Mouse (Mus musculus): Measurements from ENCODE around the gene Blm. TPM values are rescaled to one million over a fixed set of nuclear protein-coding genes. Genes with fewer than 3 reads are reported as not detected.

Blm gene
- polyA plus RNA-seq, 1 experiment from 2014 or later: 23.3 TPM

DNA sequence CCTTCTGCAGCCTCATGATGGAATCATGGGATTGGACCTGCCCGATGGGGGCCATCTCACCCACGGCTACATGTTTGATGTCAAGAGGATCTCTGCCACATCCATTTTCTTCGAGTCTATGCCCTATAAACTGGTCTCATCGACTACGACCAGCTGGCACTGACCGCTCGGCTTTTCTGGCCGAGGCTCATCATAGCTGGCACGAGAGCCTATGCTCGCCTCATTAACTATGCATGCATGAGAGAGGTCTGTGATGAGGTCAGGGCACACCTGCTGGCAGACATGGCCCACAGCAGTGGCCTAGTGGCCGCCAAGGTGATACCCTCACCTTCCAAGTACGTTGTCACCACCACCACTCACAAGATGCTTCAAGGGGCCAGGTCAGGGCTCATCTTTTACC is 105.3 kb downstream of the Blm start:
- H3K4me2 ChIP-seq (ENCODE audit: low read length): no peak overlapping the region
- H3K9ac ChIP-seq (ENCODE audit: low read length): no peak overlapping the region
- H3K27me3 ChIP-seq (replicated peaks; ENCODE audit: control insufficient read depth, insufficient read depth, low read length): no peaks in the 10 kb centered on the region
- H3K4me1 ChIP-seq (replicated peaks; ENCODE audit: control insufficient read depth, insufficient read depth, low read length): no peaks in the 10 kb centered on the region
- DNase-seq (ENCODE audit: low spot score) (no peak), ATAC-seq (replicated peaks; ENCODE audit: low FRiP score, low TSS enrichment, low read depth) (no peak)
- no peaks in the 10 kb centered on the region for H3K9me3 ChIP-seq (ENCODE audit: control insufficient read depth, low read length)
- no peak overlapping the region for H3K4me3 ChIP-seq (ENCODE audit: low read depth, low read length)
- no peaks in the 10 kb centered on the region for H3K36me3 ChIP-seq (ENCODE audit: control insufficient read depth, insufficient read depth, low read length)
- WGBS: 87% methylated on average over 12 of the region's 12 CpGs
- H3K27ac ChIP-seq (ENCODE audit: low read depth): no peak overlapping the region

DNA sequence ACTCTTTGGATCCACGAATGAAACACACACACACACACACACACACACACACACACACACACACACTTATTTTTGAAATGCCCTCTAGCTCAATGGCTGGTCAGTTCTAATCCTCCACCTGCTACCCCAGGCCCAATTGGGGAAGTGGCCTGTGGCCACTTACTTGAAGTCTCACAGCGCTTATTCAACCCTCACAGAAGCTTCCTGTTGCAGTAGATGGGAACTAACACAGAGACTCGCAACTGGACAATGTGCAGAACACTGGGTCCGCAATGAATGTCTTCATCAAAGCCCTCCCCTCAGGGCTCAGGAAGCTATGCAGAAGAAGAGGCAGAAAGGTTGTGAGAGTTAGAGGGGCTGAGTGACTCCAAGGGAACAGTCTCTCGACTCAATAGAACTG is 107.2 kb downstream of the Blm start:
- no peak overlapping the region for H3K4me2 ChIP-seq (ENCODE audit: low read length)
- no peak for ATAC-seq (replicated peaks; ENCODE audit: low FRiP score, low TSS enrichment, low read depth)
- no peaks in the 10 kb centered on the region for H3K9me3 ChIP-seq (ENCODE audit: control insufficient read depth, low read length)
- H3K4me1 ChIP-seq (replicated peaks; ENCODE audit: control insufficient read depth, insufficient read depth, low read length): peaks cover 4% of the 10 kb centered on the region
- 72% methylated on average over 5 of the region's 5 CpGs for WGBS
- no peak overlapping the region for H3K9ac ChIP-seq (ENCODE audit: low read length)
- H3K27me3 ChIP-seq (replicated peaks; ENCODE audit: control insufficient read depth, insufficient read depth, low read length): no peaks in the 10 kb centered on the region
- no peak overlapping the region for H3K4me3 ChIP-seq (ENCODE audit: low read depth, low read length)
- H3K36me3 ChIP-seq (ENCODE audit: control insufficient read depth, insufficient read depth, low read length): no peaks in the 10 kb centered on the region
- no peak for DNase-seq (ENCODE audit: low spot score)
- H3K27ac ChIP-seq (ENCODE audit: low read depth): no peak overlapping the region

- no peaks in the 10 kb centered on the region for H3K36me3 ChIP-seq (ENCODE audit: control insufficient read depth, insufficient read depth, low read length)
- H3K9ac ChIP-seq (ENCODE audit: low read length): no peak overlapping the region
- 71% methylated on average over 7 of the region's 7 CpGs for whole genome bisulfite sequencing
- H3K4me1 ChIP-seq (replicated peaks; ENCODE audit: control insufficient read depth, insufficient read depth, low read length): peaks cover 5% of the 10 kb centered on the region
- no peaks in the 10 kb centered on the region for H3K27me3 ChIP-seq (replicated peaks; ENCODE audit: control insufficient read depth, insufficient read depth, low read length)
- no peak overlapping the region for H3K27ac ChIP-seq (ENCODE audit: low read depth)
- H3K4me3 ChIP-seq (ENCODE audit: low read depth, low read length): no peak overlapping the region
- no peak for DNase-seq (ENCODE audit: low spot score)
- H3K4me2 ChIP-seq (ENCODE audit: low read length): no peak overlapping the region
- no peak for ATAC-seq (replicated peaks; ENCODE audit: low FRiP score, low TSS enrichment, low read depth)
- no peaks in the 10 kb centered on the region for H3K9me3 ChIP-seq (ENCODE audit: control insufficient read depth, low read length)
These were observed 108.6 kb downstream of the Blm start for GRCm38 (mm10) chr7:80426363-80426762.

DNA sequence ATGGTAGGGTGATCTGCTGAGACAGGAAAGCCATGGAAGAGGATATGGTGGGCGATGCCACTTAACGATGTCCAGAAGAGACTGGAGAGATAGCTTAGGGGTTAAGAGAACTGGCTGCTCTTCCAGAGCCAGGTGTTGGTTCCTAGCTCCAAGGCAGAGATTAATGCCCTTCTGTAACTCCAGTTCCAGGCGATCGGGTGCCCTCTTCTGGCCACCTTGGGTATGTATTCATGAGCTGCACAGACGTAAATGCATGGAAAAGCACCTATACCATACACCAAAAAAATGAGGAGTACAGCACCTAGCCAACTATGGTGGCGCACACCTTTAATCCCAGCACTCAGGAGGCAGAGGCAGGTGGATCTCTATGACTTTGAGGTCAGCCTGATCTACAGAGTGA is 110.2 kb downstream of the Blm start:
- Histone ChIP-seq H3K27me3 (replicated peaks; ENCODE audit: control insufficient read depth, insufficient read depth, low read length) (no peaks in the 10 kb centered on the region), H3K4me2 (ENCODE audit: low read length) (no peak overlapping the region), H3K4me3 (ENCODE audit: low read depth, low read length) (no peak overlapping the region), H3K4me1 (replicated peaks; ENCODE audit: control insufficient read depth, insufficient read depth, low read length) (peaks cover 5% of the 10 kb centered on the region), H3K9ac (ENCODE audit: low read length) (no peak overlapping the region), H3K27ac (ENCODE audit: low read depth) (no peak overlapping the region), H3K9me3 (ENCODE audit: control insufficient read depth, low read length) (no peaks in the 10 kb centered on the region), H3K36me3 (ENCODE audit: control insufficient read depth, insufficient read depth, low read length) (no peaks in the 10 kb centered on the region)
- no peak for ATAC-seq (replicated peaks; ENCODE audit: low FRiP score, low TSS enrichment, low read depth)
- no peak for DNase-seq (ENCODE audit: low spot score)
- 80% methylated on average over 6 of the region's 6 CpGs for WGBS

DNA sequence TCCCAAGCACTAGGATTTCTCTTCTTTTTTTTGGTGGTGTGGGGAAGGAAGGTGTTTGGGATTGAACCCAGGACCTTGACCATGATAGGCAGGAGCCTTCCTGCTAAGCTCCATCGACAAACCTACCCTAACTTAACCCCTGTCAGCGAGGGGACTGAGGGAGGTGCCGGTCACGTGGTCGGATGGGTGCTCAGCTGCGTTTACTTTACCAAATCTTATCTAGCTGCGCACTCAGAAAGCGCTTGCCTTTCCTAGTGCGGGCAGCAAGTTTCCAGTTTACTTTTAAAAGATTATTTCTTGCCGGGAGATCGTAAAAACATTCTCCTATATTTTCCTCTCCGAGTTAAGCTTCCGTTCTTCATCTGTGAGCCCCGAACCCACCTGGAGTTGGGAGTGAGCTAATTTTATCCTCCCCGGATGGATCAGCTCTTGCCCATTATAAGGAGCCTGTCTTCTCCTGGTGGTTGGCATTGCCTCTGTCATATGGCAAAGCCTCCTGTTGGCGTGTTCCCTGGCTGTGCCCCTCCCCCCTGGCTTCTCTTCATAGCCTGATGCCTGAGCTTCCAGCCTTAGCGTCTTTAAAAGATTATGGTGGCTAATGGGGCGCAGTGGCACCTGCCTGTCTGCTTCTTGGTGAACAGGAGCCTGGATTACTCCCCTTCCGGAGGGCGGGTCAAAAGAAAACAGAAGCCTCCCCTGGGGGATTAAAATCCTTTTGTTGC is 112.0 kb downstream of the Blm start:
- no peaks in the 10 kb centered on the region for H3K9me3 ChIP-seq (ENCODE audit: control insufficient read depth, low read length)
- no peaks in the 10 kb centered on the region for H3K27me3 ChIP-seq (replicated peaks; ENCODE audit: control insufficient read depth, insufficient read depth, low read length)
- no peaks in the 10 kb centered on the region for H3K36me3 ChIP-seq (ENCODE audit: control insufficient read depth, insufficient read depth, low read length)
- H3K4me3 ChIP-seq (ENCODE audit: low read depth, low read length): no peak overlapping the region
- WGBS: 18% methylated on average over 20 of the region's 20 CpGs
- H3K27ac ChIP-seq (ENCODE audit: low read depth): no peak overlapping the region
- ATAC-seq (replicated peaks; ENCODE audit: low FRiP score, low TSS enrichment, low read depth): 0 out of 2 replicates have a peak, but pooled peaks have one; percentile 23
- H3K9ac ChIP-seq (ENCODE audit: low read length): no peak overlapping the region
- H3K4me1 ChIP-seq (replicated peaks; ENCODE audit: control insufficient read depth, insufficient read depth, low read length): peaks cover 5% of the 10 kb centered on the region
- peak overlapping the region; percentile 42 for H3K4me2 ChIP-seq (ENCODE audit: low read length)
- no peak for DNase-seq (ENCODE audit: low spot score)

DNA sequence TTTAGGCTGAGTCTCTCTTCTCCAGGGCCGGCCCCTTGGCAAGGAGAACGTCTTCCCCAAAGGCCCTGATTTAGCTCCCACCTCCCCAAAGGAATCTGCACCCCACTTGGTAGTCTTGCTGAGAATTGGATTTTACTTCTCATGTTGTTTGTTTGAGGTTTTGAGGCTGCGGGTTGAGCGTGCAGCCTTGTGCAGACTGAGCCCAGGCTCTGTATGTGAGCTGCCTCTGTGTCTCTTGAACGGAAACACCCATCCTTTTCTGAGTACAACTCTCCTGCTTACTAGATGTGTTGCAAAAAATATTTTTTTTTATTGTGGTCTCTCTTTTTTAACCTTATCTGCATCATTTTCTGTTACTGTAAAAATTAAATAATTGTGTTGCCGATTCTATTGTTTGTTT is 113.3 kb downstream of the Blm start:
- ATAC-seq (replicated peaks; ENCODE audit: low FRiP score, low TSS enrichment, low read depth) (no peak), DNase-seq (ENCODE audit: low spot score) (no peak)
- 94% methylated on average over 6 of the region's 6 CpGs for WGBS
- Histone ChIP-seq H3K27me3 (replicated peaks; ENCODE audit: control insufficient read depth, insufficient read depth, low read length) (no peaks in the 10 kb centered on the region), H3K4me1 (replicated peaks; ENCODE audit: control insufficient read depth, insufficient read depth, low read length) (peaks cover 5% of the 10 kb centered on the region), H3K4me2 (ENCODE audit: low read length) (no peak overlapping the region), H3K4me3 (ENCODE audit: low read depth, low read length) (no peak overlapping the region), H3K9me3 (ENCODE audit: control insufficient read depth, low read length) (no peaks in the 10 kb centered on the region), H3K9ac (ENCODE audit: low read length) (no peak overlapping the region), H3K27ac (ENCODE audit: low read depth) (no peak overlapping the region), H3K36me3 (ENCODE audit: control insufficient read depth, insufficient read depth, low read length) (no peaks in the 10 kb centered on the region)

- no peak overlapping the region for H3K4me3 ChIP-seq (ENCODE audit: low read depth, low read length)
- H3K4me1 ChIP-seq (replicated peaks; ENCODE audit: control insufficient read depth, insufficient read depth, low read length): peaks cover 5% of the 10 kb centered on the region
- no peaks in the 10 kb centered on the region for H3K36me3 ChIP-seq (ENCODE audit: control insufficient read depth, insufficient read depth, low read length)
- no peak overlapping the region for H3K27ac ChIP-seq (ENCODE audit: low read depth)
- no peak overlapping the region for H3K9ac ChIP-seq (ENCODE audit: low read length)
- 87% methylated on average over 4 of the region's 4 CpGs for WGBS
- H3K27me3 ChIP-seq (replicated peaks; ENCODE audit: control insufficient read depth, insufficient read depth, low read length): no peaks in the 10 kb centered on the region
- DNase-seq (ENCODE audit: low spot score) (no peak), ATAC-seq (replicated peaks; ENCODE audit: low FRiP score, low TSS enrichment, low read depth) (no peak)
- no peak overlapping the region for H3K4me2 ChIP-seq (ENCODE audit: low read length)
- H3K9me3 ChIP-seq (ENCODE audit: control insufficient read depth, low read length): no peaks in the 10 kb centered on the region
These were observed 114.3 kb downstream of the Blm start for GRCm38 (mm10) chr7:80420586-80420985.

DNA sequence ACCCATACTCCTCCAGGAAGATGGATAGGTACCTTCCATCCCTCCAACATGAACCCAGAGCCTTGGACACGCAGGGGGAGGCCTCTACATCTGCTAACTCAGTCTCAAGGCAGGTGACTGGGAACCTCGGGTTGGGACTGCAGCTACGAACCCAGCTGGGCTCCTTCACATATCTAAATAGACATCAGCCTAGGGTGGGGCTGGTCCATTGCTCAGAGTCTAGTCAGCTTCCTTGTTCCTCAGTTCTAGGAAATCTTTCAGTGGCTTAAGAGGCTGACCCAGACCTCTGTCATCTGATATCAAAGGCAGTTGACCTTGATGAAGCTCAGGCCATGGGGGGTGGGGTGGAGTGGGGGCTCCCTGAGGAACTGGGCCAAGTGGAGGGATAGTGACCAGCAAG is 115.6 kb downstream of the Blm start:
- 48% methylated on average over 3 of the region's 3 CpGs for WGBS
- Histone ChIP-seq H3K9ac (ENCODE audit: low read length) (no peak overlapping the region), H3K4me2 (ENCODE audit: low read length) (no peak overlapping the region), H3K4me3 (ENCODE audit: low read depth, low read length) (no peak overlapping the region), H3K36me3 (ENCODE audit: control insufficient read depth, insufficient read depth, low read length) (no peaks in the 10 kb centered on the region), H3K27ac (ENCODE audit: low read depth) (no peak overlapping the region), H3K27me3 (replicated peaks; ENCODE audit: control insufficient read depth, insufficient read depth, low read length) (no peaks in the 10 kb centered on the region), H3K4me1 (replicated peaks; ENCODE audit: control insufficient read depth, insufficient read depth, low read length) (peaks cover 5% of the 10 kb centered on the region), H3K9me3 (ENCODE audit: control insufficient read depth, low read length) (no peaks in the 10 kb centered on the region)
- DNase-seq (ENCODE audit: low spot score) (no peak), ATAC-seq (replicated peaks; ENCODE audit: low FRiP score, low TSS enrichment, low read depth) (no peak)

DNA sequence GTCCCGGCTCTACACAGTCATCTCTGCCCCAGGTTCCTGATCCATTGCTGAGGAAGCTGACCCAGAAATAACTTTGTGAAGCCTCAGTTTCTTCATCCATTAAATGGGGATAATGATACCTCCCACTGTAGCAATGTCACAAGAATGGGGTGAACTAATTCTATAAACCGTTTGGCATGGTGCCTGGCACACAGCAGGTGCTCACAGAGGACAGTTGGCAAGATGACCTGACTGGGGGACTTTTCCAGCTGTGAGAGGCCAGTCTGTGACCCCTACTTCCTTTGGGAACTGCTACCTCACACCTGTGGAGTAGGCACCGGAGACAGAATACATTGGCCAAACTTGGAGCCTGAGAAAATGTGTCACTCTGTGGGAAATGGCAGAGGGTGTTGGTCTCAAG is 116.9 kb downstream of the Blm start:
- DNase-seq (ENCODE audit: low spot score): no peak
- Histone ChIP-seq H3K9me3 (ENCODE audit: control insufficient read depth, low read length) (no peaks in the 10 kb centered on the region), H3K36me3 (ENCODE audit: control insufficient read depth, insufficient read depth, low read length) (no peaks in the 10 kb centered on the region), H3K4me1 (replicated peaks; ENCODE audit: control insufficient read depth, insufficient read depth, low read length) (peaks cover 5% of the 10 kb centered on the region), H3K9ac (ENCODE audit: low read length) (no peak overlapping the region), H3K27ac (ENCODE audit: low read depth) (no peak overlapping the region), H3K4me2 (ENCODE audit: low read length) (no peak overlapping the region), H3K4me3 (ENCODE audit: low read depth, low read length) (no peak overlapping the region), H3K27me3 (replicated peaks; ENCODE audit: control insufficient read depth, insufficient read depth, low read length) (no peaks in the 10 kb centered on the region)
- ATAC-seq (replicated peaks; ENCODE audit: low FRiP score, low TSS enrichment, low read depth): no peak
- WGBS: 85% methylated on average over 3 of the region's 3 CpGs
